Mouse (Mus musculus): Measurements from ENCODE around the gene Pigg.

The Pigg gene

DNA sequence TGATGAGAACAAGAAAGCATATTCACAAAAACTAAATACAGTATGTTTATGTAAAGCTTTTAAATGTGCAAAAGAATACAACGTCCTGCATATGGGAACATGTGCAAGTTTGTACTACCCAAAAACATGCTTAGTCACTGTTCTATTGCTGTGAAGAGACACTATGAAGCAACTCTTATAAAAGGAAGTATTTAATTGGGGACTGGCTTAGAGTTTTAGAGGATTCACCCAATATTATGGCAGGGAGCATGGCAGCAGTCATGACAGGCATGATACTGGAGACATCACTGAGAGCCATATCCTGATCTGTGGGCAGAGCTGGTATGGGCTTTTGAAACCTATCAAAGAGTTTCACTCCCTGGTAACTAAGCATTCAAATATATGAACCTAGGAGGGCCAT, 45.5 kb downstream of the Pigg start:
- no peak for DNase-seq (ENCODE audit: low read depth, low spot score)

DNA sequence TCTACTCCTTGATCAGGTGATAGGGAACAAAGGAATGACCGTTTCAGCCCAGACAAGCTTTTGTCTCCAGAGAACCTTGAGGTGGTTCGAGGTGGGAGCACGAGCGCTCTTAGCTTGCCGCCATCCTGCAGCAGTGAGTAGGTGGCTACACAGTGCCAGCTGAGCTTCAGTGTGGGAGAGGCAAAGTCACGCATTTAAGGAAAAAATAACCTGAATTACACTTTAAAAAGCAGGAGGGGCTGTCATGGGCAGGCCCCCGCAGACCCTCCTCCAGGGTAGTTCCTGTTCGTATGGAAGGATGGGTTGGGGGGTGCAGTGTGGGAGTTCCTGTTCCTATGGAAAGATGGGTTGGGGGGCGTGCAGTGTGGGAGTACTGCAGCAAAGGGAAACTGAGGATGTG, 47.1 kb downstream of the Pigg start:
- DNase-seq (ENCODE audit: low read depth, low spot score), result no peak

DNA sequence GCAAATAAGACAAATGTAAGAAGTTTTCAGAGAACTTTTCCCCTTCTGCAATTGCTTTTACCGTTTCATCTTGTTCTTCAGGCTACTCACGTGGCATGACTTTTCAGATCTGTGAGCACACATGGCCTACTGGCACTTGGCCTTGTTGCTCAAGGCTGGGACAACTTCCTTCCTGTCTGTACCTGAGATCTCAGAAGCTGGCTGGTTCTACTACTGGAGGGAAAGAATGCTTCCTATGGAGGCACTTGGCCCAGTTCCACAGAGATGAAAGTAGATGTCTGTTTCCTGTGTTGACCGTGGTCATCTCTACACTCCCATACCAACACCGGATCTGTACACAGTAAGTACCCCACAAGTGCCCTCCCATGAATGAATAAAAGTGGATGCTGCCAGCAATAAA, 47.8 kb downstream of the Pigg start:
- DNase-seq (ENCODE audit: low read depth, low spot score), result no peak

DNA sequence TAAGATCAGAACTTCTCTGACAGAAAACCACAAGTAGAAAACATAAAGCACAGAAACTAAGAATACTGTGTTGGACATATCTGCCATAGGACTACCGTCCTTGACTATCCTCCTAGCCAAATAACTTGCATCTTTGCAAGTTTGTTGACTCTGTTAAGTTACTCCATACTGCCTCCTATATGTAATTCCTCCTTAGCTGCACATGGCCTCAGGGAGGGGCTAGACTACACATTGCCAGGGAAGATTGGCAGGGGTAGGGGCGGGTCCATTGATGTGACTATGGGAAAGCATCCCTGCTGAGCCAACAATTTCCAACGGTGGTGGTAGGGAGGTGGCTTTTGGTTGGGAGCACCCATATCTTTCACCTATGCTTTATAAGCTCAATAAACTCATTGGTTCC, 49.9 kb downstream of the Pigg start:
- DNase-seq (ENCODE audit: low read depth, low spot score), result no peak

DNA sequence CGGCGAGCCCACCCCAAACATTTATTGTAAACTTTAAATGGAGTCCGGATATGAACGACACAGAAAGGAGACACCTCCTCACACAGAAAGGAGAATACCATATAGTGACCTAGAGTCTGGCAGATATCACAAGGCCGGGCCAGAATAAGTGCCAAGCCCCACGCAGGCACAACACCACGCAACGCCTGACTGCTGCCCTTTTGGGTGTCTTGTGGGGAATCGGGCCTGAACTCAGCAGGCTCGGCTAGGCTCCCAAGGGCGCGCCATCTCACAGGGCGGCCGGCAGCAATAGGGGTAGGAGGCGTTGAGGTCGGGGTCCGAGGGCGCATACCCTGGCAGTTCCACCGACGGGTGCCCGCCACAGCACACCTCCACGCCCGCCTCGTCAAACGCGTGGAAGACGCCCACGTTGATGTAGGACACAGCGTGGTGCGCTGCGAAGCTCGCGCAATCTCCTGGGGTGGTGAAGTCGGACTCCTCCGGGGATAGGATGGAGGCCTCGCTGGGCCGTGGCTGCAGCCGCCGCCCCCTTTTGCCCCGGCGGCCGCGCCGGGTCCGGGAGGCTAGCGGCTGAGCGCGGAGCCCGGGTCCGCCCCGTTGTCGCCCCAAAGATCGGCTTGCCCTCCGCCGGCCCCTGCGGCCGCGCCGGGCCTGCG, 54.0 kb downstream of the Pigg start:
- DNase-seq (ENCODE audit: low read depth, low spot score), result no peak

DNA sequence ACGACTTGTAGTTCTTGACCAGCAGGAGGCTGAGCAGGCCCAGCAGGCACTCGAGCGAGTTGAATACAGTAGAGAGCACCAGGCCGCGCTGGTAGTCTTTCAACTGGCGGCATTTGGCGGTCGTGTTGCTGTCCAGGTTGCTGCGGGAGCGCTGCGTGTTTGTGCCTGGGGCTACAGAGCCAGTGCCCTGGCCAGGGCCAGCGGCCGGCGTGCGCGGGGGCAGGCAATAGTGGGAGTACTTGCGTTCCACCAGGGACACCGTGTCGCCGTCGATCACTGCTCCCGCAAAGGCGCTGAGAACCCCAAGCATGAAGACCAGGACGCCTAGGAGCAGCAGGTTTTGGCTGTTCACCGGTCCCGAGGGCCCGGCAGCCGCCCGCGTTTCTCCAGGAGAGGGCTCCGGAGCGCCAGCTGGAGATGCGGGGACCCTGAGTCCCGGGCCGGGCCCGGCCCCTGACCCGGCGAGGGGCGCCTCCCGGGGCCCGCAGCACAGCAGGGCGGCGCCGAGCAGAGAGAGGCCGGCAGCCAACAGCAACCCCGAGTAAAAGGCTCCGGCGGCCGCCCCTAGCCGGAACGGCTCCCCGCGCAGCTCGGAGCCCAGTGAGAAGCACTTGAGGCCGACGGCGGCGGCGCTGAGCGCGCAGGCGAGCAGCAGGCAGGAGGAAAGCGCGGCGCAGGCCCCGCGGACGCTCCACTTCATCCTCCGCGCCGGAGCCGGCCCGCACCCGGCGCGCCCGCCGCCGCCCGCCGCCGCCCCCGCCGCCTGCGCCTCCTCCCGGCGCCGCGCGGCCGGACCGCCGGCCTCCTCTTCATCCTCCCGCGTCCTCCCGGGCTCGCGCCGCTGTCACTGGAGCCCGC, 54.8 kb downstream of the Pigg start:
- DNase-seq (ENCODE audit: low read depth, low spot score), result peak; percentile 14

DNA sequence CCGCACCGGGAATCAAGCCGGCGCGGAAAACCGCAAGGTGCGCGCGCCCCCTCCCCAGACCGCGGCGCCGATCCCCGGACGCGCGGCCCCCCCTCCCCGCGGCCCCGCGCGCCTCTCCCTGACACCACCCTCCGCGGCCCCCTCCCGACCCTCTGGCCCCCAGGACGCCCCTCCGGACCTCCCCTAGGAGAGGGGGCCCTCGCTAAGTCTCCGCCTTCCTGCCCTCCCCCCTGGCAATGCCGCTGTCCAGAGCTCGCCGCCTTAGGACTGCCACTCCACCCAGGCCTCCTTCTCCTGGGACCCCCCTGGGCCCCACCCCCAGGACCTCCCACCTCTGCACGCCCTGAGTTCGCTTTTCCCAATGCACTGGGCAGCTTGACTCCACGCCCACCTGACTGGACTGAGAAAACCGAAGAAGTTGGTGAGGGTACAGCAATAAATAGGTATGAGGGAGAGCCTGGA, 55.5 kb downstream of the Pigg start, which contains the start of gene Gm42517:
Gm42517 (minus strand) TSS at position 52 of the 462 bp plus-strand sequence.
- no peak for DNase-seq (ENCODE audit: low read depth, low spot score)

DNA sequence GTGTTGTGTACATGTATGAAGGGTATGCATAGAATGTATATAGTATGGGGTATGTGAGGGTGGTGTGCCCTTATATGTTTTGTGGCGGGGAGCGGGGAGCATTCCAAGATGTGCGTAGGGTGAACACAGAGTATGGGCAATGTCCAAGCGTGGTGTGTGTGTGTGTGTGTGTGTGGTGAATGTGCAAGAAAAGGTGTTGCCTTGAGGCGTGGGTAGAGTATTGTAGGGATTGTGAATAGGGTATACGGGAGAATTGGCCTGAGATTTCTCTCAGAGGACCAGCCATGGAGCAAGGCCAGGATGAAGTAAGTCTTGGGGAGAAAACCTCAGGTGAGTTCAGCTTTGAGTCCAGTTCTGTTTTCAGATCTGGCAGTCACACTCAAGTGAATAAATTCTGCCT, 56.0 kb downstream of the Pigg start:
- DNase-seq (ENCODE audit: low read depth, low spot score), result no peak

DNA sequence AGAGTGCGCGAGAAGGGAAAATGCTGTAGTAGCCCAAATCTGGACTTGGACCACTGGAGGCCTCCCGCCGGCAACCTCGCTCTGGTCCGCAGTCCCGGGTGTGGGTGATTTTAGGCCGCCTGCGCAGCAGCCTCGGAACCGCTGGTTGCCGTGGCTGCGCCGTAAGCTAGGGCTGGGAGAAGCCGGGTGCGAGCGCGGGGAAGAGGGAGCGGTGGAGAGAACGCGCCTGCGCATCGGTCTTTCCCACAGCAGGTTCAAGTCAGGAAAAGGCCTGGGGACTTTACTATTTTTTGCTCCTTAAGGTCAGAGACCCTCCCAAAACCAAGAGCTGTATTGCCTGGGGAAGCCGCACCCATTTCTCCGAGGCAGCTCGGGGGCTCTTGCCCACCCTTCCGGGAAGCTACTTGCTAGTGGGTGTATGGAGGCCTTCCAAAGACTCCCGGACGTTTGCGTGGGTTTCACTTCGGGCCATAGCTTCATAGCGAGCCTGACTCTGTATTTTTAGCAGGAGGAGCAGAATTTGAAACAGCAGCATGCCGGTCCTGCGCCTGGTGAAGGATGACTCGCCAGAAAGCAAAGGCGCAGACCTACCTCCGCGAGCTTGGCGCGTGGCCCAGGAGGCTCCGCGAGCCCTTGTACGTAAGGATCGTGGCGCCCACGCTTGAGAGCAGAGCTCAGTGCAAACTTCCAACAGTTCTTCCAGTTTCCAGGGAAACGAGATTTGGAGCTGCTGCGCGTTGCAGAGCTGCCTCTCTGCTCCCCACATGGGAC, 56.6 kb downstream of the Pigg start:
- no peak for DNase-seq (ENCODE audit: low read depth, low spot score)

DNA sequence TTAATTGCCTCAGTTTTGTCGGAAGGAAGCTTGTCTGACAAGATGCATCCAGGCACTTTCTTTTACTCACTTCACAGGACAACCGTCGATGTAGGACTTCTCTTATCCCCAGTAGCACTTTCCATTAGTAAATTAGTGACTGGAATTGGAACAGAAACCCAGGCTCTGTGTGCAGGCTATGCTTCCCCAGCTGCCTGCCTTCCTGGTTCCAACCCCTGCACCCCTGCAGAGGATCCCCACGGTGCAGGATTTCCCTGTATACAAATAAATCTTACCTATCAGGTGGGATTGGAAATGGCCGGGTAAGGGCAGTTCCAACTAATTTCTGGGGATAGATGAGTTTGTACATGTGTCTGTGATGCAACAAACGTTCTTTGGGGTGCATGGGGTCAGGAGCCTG, 57.6 kb downstream of the Pigg start:
- no peak for DNase-seq (ENCODE audit: low read depth, low spot score)

DNA sequence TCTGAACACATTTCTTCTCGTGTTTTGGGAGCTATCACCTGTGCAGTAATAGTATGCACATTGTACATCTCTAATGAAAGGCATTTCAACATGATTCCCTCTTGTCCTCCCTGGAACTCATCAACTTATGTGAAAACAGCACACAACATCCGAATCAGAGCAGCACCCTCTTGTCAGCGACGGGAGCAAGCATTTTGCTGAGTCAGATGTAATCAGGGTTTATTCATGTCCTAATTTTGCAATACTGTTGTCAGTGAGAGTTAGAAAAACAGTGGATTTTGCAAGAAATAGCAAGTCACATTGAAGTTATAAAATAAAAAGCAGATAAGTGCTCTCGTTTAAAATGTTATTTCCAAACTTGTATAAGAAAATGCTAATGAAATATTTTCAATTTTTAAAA, 61.7 kb downstream of the Pigg start:
- no peak for DNase-seq (ENCODE audit: low read depth, low spot score)

DNA sequence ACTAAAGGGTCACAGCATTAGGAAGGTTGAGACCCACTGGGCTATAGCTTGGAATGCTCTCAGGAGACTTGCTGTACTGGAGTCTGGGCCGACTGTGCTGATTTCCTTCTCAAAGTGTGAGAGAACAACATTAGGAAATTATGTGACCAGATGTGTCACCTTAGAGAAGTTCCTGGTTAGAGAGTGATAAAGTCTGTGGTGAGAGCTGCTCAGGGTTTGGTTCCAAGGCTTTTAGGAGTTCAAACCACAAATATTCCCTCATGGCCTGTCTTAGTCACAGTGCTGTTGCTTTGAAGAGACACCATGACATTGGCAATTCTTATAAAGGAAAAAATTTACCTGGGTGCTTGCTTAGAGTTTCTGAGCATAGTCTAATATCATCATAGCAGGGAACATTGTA, 63.6 kb downstream of the Pigg start:
- no peak for DNase-seq (ENCODE audit: low read depth, low spot score)

DNA sequence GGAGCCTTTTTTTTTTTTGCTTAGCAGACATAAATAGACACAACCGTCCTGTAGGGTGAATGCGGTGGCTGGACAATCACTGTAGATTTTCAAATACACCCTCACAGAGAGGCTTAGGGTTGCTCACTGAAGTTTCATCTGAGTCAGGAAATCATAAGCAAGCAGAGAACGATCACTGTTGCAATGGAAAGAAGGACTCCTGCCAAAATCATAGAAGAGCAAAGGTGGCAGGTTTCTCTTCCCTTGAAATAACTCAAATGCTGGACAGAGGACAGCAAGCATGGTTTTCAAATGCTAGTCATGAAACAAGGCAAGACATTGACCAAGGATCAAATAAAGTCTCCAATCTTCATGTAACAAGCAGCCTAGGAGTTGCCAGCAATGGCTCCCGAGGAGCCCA, 65.9 kb downstream of the Pigg start:
- DNase-seq (ENCODE audit: low read depth, low spot score), result no peak

DNA sequence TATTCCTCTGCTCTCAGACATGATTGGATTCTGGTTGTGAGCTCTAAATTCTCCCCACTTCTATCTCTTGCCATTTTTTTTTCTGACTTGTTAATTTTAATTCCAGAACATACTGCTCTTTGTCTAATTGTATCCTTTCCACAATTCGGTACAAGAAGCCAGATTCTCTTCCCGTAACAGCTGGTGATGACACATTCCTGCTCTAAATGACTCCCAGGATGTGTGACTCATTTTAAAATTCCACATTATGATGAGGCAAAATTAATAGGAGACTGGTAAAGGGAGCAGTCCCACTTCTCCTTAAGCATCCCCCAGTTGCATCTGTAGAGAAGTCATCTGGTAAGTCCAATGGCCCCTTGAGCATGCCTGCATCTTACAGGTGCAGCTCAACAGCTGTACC, 73.2 kb downstream of the Pigg start:
- no peak for DNase-seq (ENCODE audit: low read depth, low spot score)

DNA sequence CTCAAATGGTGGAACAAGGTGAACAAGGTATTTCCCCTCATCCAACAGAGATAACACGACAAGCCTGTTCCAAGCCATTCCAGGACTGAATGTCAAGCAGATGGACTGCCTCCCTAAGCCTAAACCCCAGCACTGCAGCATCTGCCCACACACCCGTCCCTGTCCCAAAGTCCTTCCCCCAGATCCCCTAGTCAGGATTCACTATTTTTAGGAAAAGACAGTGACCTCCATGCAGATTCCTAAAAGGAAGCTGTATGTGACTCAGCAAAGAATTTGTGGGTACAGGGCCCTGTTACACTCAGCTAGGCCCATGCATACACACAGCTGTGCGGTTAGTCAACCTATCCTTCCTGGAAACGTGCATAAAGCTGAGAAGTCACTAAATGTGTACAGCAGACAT, 74.0 kb downstream of the Pigg start:
- no peak for DNase-seq (ENCODE audit: low read depth, low spot score)

DNA sequence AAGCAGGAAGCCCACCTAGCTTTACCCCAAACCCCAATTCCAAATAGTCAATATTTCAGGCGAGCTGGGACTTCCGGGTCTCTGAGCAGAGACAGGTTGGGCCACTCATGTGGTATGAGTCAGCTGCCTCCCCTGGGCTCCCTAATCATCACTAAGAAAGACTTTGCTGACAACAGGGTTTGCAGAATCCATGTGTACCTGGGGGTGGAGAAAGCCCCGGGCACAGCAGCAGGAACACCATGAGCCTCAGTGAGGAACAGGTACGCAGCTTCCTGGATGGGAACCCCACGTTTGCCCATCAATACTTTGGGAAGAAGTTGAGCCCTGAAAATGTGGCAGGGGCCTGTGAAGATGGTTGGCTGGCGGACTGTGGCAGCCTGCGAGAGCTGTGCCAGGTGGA, 75.8 kb downstream of the Pigg start, which contains the start of gene Pde6b:
Pde6b (plus strand) TSS at position 191 of the 400 bp plus-strand sequence.
- DNase-seq (ENCODE audit: low read depth, low spot score), result no peak

DNA sequence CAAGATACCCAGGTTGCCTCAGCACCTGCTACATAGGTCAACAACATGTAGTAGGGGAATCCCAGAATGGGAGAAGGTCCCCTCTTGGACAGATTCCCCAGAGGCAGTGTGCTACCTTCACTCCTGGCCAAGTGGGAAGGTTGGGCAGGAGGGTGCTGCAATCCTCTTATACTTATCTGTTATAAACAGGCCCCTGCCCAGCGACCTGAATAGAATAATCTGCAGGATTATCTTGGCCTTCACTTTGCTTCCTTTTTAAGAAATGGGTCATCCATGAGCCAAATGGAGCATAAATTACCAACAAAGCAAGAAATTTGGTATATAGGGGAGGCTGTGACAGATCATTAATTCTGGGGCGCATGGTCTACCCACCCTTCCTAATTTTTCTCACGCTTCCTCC, 77.3 kb downstream of the Pigg start:
- DNase-seq (ENCODE audit: low read depth, low spot score), result no peak

All from CD4-positive helper T cell, adult 2 months (primary cell).